Mouse (Mus musculus) stomach, postnatal 0 days (tissue): ENCODE measurements at regions not wholly inside any gene's neighbourhood (a gene's known extent, or its start where the extent isn't known, plus 50 kb on each side); places are given as distances from the start of the nearest gene placed in this dataset.

ENCODE experiments used
- CTCF ChIP-seq: IDR thresholded peaks from 2 replicates; pipeline ENCODE4 v1.5.1; 2016; ENCODE audit warnings: antibody characterized with exemption, low read depth, mild to moderate bottlenecking, moderate library complexity
- EP300 ChIP-seq: optimal IDR thresholded peaks from 2 replicates; pipeline ENCODE3; 2016; ENCODE audit warnings: antibody characterized with exemption

DNA sequence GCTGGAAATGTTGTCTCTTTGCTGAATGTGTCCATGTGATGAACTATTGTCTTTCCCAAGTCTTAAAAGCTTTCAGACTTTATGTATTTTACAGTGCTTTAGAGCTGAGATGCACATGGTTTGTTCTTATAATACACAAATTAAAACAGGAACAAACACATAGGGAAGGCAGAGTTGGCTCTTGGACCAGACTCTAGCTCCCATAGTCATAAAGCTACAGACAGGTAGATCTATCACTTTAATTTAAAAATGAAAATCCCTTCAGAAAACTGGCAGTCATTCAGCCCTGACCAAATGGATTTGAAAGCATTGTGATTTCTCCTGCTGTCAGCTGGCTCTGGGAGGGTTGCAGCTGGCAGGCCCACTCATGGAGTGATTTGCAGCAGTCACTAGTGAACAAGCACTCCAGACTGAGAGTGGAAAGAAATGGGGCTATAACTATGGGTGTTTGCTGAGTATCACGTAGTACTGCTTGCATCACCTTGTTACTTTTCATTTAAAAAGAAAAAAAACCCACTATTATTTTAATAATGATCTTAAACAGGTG is 161.8 kb downstream of the Pik3r1 start:
- TF ChIP-seq CTCF, result no peak
- no peak for TF ChIP-seq EP300
